Mouse (Mus musculus): ENCODE measurements around the gene Ndufab1. TPM values are rescaled to one million over a fixed set of nuclear protein-coding genes. Genes with fewer than 3 reads are reported as not detected.

Ndufab1 gene
- total and polyA plus RNA-seq, 2 experiments, result 72.3 to 379 TPM

DNA sequence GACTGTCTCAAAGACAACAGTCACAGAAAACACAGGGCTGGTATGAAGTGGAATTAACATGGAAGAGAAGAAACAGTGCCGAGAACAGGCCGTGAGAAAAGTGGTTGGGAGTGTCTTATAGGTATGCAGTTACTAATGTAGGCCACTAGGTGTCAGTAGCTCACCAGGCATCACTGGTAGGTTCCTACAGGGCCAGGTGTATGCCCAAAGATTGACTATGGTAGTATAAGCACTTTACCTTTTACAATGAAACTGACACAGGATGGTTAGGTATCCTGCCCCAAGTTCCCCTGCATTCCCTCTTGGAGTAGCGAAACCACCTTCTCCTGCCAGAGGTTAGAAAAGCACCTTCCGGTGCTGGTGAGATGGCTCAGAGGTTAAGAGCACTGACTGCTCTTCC, 2.5 kb downstream of the Ndufab1 start:
- peak; percentile 69 for TF ChIP-seq CTCF (IDR thresholded peaks at IDR 0.05; ENCODE audit: low read depth, low read length)
- TF ChIP-seq POLR2A (IDR thresholded peaks at IDR 0.05; ENCODE audit: extremely low read depth, insufficient read depth, low read length), result no peak
- no peak overlapping the region for H3K27ac ChIP-seq (replicated peaks; ENCODE audit: insufficient read depth, low read depth, low read length)
- H3K9ac ChIP-seq (ENCODE audit: low read depth, low read length), result no peak overlapping the region
- H3K36me3 ChIP-seq (ENCODE audit: control insufficient read depth, insufficient read depth, low read length), result peaks cover 38% of the 10 kb centered on the region
- 44% methylated on average over 4 of the region's 4 CpGs for WGBS
- H3K79me2 ChIP-seq (ENCODE audit: control insufficient read depth, insufficient read depth, low read length), result peaks cover 26% of the 10 kb centered on the region
- H3K4me3 ChIP-seq (ENCODE audit: insufficient read depth, low read depth, low read length), result no peak overlapping the region
- H3K4me1 ChIP-seq (ENCODE audit: control insufficient read depth, insufficient read depth, low read length), result peaks cover 16% of the 10 kb centered on the region
- peak; percentile 63 for DNase-seq (ENCODE audit: extremely low read depth, low read depth, low spot score)
- H3K27me3 ChIP-seq (ENCODE audit: control insufficient read depth, insufficient read depth, low read length), result no peaks in the 10 kb centered on the region

DNA sequence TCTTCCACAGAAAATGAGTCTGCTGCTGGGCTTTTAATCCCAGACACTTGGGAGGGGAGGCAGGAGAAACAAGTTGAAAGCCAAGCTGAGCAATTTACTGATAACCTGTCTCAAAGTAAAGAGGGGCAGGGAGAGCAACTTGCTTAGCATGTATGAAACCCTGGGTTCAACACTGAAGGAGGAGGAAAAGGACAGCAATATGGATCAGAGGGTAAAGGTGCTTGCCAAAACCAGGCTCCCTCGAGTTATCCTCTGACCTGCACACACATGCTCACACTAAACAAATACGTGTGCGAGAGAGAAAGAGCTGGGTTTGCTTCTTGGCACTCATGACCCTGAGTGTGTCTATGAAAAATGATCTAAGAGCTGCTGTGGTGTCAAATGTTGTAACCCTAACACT, 3.7 kb downstream of the Ndufab1 start:
- Histone ChIP-seq H3K4me3 (ENCODE audit: insufficient read depth, low read depth, low read length) (no peak overlapping the region), H3K27me3 (ENCODE audit: control insufficient read depth, insufficient read depth, low read length) (no peaks in the 10 kb centered on the region), H3K27ac (replicated peaks; ENCODE audit: insufficient read depth, low read depth, low read length) (no peak overlapping the region), H3K36me3 (ENCODE audit: control insufficient read depth, insufficient read depth, low read length) (peaks cover 46% of the 10 kb centered on the region), H3K4me1 (ENCODE audit: control insufficient read depth, insufficient read depth, low read length) (peaks cover 16% of the 10 kb centered on the region), H3K79me2 (ENCODE audit: control insufficient read depth, insufficient read depth, low read length) (peaks cover 26% of the 10 kb centered on the region), H3K9ac (ENCODE audit: low read depth, low read length) (no peak overlapping the region)
- no peak for DNase-seq (ENCODE audit: extremely low read depth, low read depth, low spot score)
- TF ChIP-seq POLR2A (IDR thresholded peaks at IDR 0.05; ENCODE audit: extremely low read depth, insufficient read depth, low read length) (no peak), CTCF (IDR thresholded peaks at IDR 0.05; ENCODE audit: low read depth, low read length) (no peak)
- WGBS, result 43% methylated on average over 3 of the region's 3 CpGs

DNA sequence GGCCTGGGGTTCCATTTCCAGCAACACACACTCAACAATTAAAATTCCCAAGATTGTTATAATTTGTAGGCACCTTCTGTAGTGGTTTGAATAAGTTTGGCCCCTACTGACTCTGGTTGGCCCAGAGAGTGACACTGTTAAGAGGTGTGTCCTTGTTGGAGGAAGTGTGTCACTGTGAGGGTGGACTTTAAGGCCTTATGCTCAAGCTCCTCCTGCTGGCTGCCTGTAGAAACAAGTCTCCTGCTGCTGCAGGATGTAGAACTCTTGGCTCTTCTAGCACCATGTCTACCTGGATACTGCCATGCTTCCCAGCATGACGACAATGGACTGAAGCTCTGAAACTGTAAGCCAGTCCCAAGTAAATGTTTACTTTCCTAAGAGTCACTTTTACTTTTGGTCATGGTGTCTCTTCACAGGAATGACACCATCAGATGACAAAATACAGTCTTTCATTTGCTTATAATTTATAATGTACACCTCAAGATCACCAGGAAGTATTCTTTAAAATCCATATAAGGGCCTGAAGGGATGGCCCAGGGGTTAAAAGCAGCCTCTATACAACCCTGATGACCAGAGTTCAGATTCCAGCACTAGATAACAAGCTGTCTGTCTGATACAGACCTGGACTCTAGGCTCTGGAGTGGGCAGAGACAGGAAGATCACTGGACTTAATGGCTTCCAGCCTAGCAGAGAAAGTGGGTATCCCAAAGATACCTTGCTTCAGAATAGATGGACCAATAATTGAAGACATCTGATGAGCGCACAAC, 6.9 kb downstream of the Ndufab1 start:
- Histone ChIP-seq H3K27ac (replicated peaks; ENCODE audit: insufficient read depth, low read depth, low read length) (no peak overlapping the region), H3K36me3 (ENCODE audit: control insufficient read depth, insufficient read depth, low read length) (peaks cover 71% of the 10 kb centered on the region), H3K79me2 (ENCODE audit: control insufficient read depth, insufficient read depth, low read length) (peaks cover 13% of the 10 kb centered on the region), H3K27me3 (ENCODE audit: control insufficient read depth, insufficient read depth, low read length) (no peaks in the 10 kb centered on the region), H3K4me1 (ENCODE audit: control insufficient read depth, insufficient read depth, low read length) (peaks cover 7% of the 10 kb centered on the region; the same call in 1 of the 2 replicates), H3K4me3 (ENCODE audit: insufficient read depth, low read depth, low read length) (no peak overlapping the region), H3K9ac (ENCODE audit: low read depth, low read length) (no peak overlapping the region)
- TF ChIP-seq CTCF (IDR thresholded peaks at IDR 0.05; ENCODE audit: low read depth, low read length), result peak; percentile 7; the same call in 1 of the 2 replicates
- no peak for TF ChIP-seq POLR2A (IDR thresholded peaks at IDR 0.05; ENCODE audit: extremely low read depth, insufficient read depth, low read length)
- 71% methylated on average over 2 of the region's 2 CpGs for WGBS
- no peak for DNase-seq (ENCODE audit: extremely low read depth, low read depth, low spot score)

DNA sequence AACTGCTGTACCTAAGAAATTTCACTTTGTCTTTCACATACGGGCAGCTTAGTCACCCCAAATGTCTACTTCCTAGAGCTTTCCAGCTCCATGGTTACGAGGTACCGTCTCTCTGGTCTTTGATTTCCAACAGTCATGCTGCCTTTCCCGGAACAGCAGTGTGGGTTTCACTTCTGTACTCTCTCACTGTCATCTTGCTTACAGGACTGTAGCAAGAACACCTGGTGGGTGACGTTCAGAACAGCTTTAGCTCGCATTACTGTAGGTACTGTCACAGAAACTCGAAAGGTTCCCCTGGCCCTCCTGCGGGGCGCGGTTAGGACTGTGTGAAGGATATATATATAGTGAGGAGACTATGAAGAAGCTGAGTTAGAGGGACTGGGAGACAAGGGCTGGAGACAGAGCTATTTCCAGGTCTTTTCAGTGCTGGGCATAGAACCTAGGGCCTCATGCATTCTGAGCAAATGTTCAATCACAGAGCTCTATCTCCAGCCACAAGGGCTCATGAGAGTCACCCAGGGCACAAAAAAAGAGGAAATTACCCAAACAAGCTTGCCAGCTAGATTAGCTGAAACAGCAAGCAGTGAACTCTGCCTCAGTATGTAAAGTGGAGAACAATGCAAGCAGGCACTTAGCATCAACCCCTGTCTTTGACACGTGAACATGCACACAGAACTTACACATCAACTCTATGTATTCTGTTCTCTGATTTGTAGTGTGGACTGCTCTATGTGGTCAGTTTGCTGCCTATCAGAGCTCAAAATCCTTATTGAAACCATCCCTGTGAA, 14.3 kb downstream of the Ndufab1 start:
- no peak for DNase-seq (ENCODE audit: extremely low read depth, low read depth, low spot score)
- H3K79me2 ChIP-seq (ENCODE audit: control insufficient read depth, insufficient read depth, low read length), result no peaks in the 10 kb centered on the region
- 88% methylated on average over 11 of the region's 11 CpGs for WGBS
- no peaks in the 10 kb centered on the region for H3K27me3 ChIP-seq (ENCODE audit: control insufficient read depth, insufficient read depth, low read length)
- H3K4me1 ChIP-seq (ENCODE audit: control insufficient read depth, insufficient read depth, low read length), result no peaks in the 10 kb centered on the region
- H3K27ac ChIP-seq (replicated peaks; ENCODE audit: insufficient read depth, low read depth, low read length), result no peak overlapping the region
- H3K9ac ChIP-seq (ENCODE audit: low read depth, low read length), result no peak overlapping the region
- TF ChIP-seq POLR2A (IDR thresholded peaks at IDR 0.05; ENCODE audit: extremely low read depth, insufficient read depth, low read length) (no peak), CTCF (IDR thresholded peaks at IDR 0.05; ENCODE audit: low read depth, low read length) (no peak)
- peaks cover 58% of the 10 kb centered on the region for H3K36me3 ChIP-seq (ENCODE audit: control insufficient read depth, insufficient read depth, low read length)
- H3K4me3 ChIP-seq (ENCODE audit: insufficient read depth, low read depth, low read length), result no peak overlapping the region

DNA sequence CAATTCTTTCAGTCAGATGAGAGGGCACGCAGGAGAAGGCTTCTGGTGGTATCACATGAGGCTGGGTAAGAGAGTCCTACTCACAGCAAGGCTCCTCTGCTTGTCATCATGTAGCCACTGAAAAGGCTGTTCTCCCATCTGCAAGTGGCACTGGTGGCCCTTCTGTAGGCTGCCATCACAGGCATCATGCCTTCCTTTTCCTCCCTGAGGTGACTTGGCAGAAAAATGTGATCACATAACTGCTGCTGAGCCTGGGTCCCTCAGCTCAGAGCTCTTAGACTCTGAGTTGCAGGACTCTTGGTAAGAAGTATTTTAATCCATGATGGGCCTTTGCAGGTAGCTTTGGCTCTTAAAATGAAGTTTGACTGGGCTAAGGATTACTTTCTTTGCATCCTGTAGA, 20.6 kb downstream of the Ndufab1 start:
- no peaks in the 10 kb centered on the region for H3K4me1 ChIP-seq (ENCODE audit: control insufficient read depth, insufficient read depth, low read length)
- no peaks in the 10 kb centered on the region for H3K27me3 ChIP-seq (ENCODE audit: control insufficient read depth, insufficient read depth, low read length)
- no peak overlapping the region for H3K27ac ChIP-seq (replicated peaks; ENCODE audit: insufficient read depth, low read depth, low read length)
- no peak overlapping the region for H3K4me3 ChIP-seq (ENCODE audit: insufficient read depth, low read depth, low read length)
- no peak for TF ChIP-seq CTCF (IDR thresholded peaks at IDR 0.05; ENCODE audit: low read depth, low read length)
- no peak for TF ChIP-seq POLR2A (IDR thresholded peaks at IDR 0.05; ENCODE audit: extremely low read depth, insufficient read depth, low read length)
- no peak for DNase-seq (ENCODE audit: extremely low read depth, low read depth, low spot score)
- WGBS, result 98% methylated on average over 1 of the region's 1 CpGs
- peaks cover 49% of the 10 kb centered on the region for H3K36me3 ChIP-seq (ENCODE audit: control insufficient read depth, insufficient read depth, low read length)
- no peaks in the 10 kb centered on the region for H3K79me2 ChIP-seq (ENCODE audit: control insufficient read depth, insufficient read depth, low read length)
- no peak overlapping the region for H3K9ac ChIP-seq (ENCODE audit: low read depth, low read length)

All from liver, adult 2 months (tissue).